Mouse (Mus musculus) myocyte (in vitro differentiated cells): ENCODE measurements around the gene Huwe1.

ENCODE experiments used
- MAX ChIP-seq: IDR thresholded peaks from one replicate; pipeline ENCODE4 v1.6.1; 2011; ENCODE audit warnings: low read depth, mild to moderate bottlenecking, control low read depth
- MYOG ChIP-seq, 3 experiments: IDR thresholded peaks; one replicate each; pipeline ENCODE4 v1.6.1; 2011; ENCODE audit warnings: control low read depth in 2 of 3, low read depth in 2 of 3, mild to moderate bottlenecking in 2 of 3; ENCODE audit not compliant: insufficient read length in 2 of 3, control insufficient read depth in 1 of 3, insufficient read depth in 1 of 3
- POLR2A ChIP-seq: IDR thresholded peaks from one replicate; pipeline ENCODE4 v1.6.1; 2011; ENCODE audit warnings: low read depth, mild to moderate bottlenecking, control low read depth, moderate library complexity; ENCODE audit not compliant: insufficient read length
- POLR2AphosphoS2 ChIP-seq: IDR thresholded peaks from one replicate; pipeline ENCODE4 v1.6.1; 2011; ENCODE audit warnings: low read depth, control low read depth; ENCODE audit not compliant: insufficient read length
- TCF12 ChIP-seq: IDR thresholded peaks from one replicate; pipeline ENCODE4 v1.6.1; 2011; ENCODE audit warnings: mild to moderate bottlenecking, control low read depth; ENCODE audit not compliant: poor library complexity, insufficient read depth, severe bottlenecking
- USF1 ChIP-seq: IDR thresholded peaks from one replicate; pipeline ENCODE4 v1.6.1; 2011; ENCODE audit warnings: low read depth, mild to moderate bottlenecking, control low read depth, moderate library complexity

DNA sequence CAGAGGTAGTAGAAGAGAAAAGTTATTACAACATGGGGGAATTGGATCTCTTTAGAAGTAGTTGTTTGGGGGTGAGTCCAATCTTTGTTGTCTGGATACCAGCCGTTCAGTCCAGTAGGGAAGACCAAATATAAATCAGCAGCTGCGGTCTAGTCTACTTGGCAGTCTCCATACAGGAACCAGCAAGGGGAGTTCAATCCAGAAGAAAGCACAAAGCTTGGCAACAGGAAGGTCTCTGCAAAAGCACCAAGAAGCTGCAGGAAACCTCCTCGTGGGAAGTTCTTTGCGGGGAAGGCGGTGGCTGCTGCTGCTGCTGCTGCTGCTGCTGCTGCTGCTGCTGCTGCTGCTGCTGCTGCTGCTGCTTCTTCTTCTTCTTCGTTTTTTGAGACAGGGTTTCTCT lies 10.9 kb downstream of the Huwe1 start:
- TF ChIP-seq TCF12 (no peak), POLR2A (no peak), MAX (no peak), USF1 (no peak), MYOG (IDR thresholded peaks at IDR 0.05; ENCODE audit: control insufficient read depth in 1 of 3, insufficient read depth in 1 of 3, insufficient read length in 2 of 3, low read depth in 2 of 3) (no peak), POLR2AphosphoS2 (no peak)
